15 mouse cellular contexts compared by ENCODE assay signal in the genomic region with DNA sequence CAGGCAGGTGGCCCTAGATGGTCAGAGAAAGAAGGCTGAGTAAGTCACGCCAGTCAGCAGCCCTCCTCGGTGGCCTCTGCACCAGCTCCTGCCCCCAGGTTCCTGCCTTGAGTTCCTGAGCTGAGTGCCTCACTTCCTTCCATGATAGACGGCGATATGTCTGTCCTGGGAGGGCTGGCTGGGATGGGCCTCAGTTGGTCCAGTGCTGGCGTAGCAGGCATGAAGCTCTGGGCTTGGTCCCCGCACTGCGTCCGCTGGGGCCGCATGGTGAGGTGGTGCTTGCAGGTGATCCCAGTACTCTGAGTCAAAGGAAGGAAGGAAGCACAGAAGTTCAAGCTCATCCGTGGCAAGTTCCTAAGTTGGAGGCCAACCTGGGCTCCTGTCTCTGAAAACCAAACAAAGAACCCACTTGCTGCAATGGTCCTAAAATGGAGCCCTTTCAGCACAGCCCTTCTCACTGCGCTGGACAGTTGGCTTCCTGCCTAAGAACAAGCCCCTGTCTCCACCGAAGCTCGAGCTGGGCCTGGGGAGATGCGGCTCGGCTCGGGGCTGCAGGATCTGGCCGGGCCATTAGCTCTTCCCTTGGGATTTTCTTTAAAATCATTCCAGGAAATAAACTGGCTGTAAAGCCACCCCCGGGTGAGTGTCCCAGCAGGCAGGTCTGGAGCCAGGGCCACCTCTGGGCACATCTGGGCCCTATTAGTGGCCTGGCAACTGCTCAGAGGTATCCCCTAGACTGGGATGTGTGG. TPM values are rescaled to one million over a fixed set of nuclear protein-coding genes. Genes with fewer than 3 reads are reported as not detected.
DNase-seq lines count a peak whose midpoint lies in the region; ATAC-seq and TF ChIP-seq lines count a peak whose summit lies in the region.
"Had no signal": no experiment of that assay in that cellular context is flagged by ENCODE, and none has a peak within 500 bp of the region (broad histone marks: within the 10 kb centered on the region; RNA-seq: fewer than 3 reads in every experiment).

No protein-coding gene starts in this region.

- no peak for DNase-seq in heart, postnatal 10 days
- DNase-seq in lung, embryonic 14.5 days = peak; percentile 63
- DNase-seq in lung, postnatal 36 days = no peak
- DNase-seq in urinary bladder, postnatal 14 days (ENCODE audit: low spot score) = no peak
- no peak for DNase-seq in neural tube, embryonic 10.5 days (ENCODE audit: extremely low spot score, low spot score)
- DNase-seq: adrenal gland, postnatal 36 days; cerebellum, adult 18-20 months; embryo, embryonic 11 days; forebrain, postnatal 0 days; lung, postnatal 10 days; right cerebral cortex, postnatal 4 days had no signal

- peaks cover 9% of the 10 kb centered on the region for H3K36me3 ChIP-seq in heart, embryonic 12.5 days
- H3K36me3 ChIP-seq in lung, embryonic 14.5 days (ENCODE audit: insufficient read depth) = peaks cover 22% of the 10 kb centered on the region
- peaks cover 13% of the 10 kb centered on the region for H3K36me3 ChIP-seq in embryonic facial prominence, embryonic 12.5 days
- H3K36me3 ChIP-seq in limb, embryonic 12.5 days = peaks cover 16% of the 10 kb centered on the region

- no peak overlapping the region for H3K4me2 ChIP-seq in heart, embryonic 12.5 days
- no peak overlapping the region for H3K4me2 ChIP-seq in lung, embryonic 14.5 days
- no peak overlapping the region for H3K4me2 ChIP-seq in embryonic facial prominence, embryonic 12.5 days (replicated peaks)
- H3K4me2 ChIP-seq in limb, embryonic 12.5 days = 0 out of 2 replicates have a peak overlapping the region, but pooled peaks have one; percentile 17

- no peaks in the 10 kb centered on the region for H3K9me3 ChIP-seq in heart, embryonic 12.5 days (replicated peaks)
- H3K9me3 ChIP-seq in lung, embryonic 14.5 days (ENCODE audit: low read depth, low read length) = no peaks in the 10 kb centered on the region
- no peaks in the 10 kb centered on the region for H3K9me3 ChIP-seq in embryonic facial prominence, embryonic 12.5 days
- no peaks in the 10 kb centered on the region for H3K9me3 ChIP-seq in limb, embryonic 12.5 days

- no peak overlapping the region for H3K4me3 ChIP-seq in heart, embryonic 12.5 days
- H3K4me3 ChIP-seq in lung, embryonic 14.5 days (ENCODE audit: low read depth, low read length) = no peak overlapping the region
- no peak overlapping the region for H3K4me3 ChIP-seq in embryonic facial prominence, embryonic 12.5 days
- H3K4me3 ChIP-seq in limb, embryonic 12.5 days (replicated peaks) = no peak overlapping the region

- 77% methylated on average over 18 of the region's 18 CpGs for WGBS in heart, embryonic 12.5 days
- WGBS in lung, embryonic 14.5 days = 73% methylated on average over 18 of the region's 18 CpGs
- WGBS in embryonic facial prominence, embryonic 12.5 days = 53% methylated on average over 18 of the region's 18 CpGs
- 54% methylated on average over 18 of the region's 18 CpGs for WGBS in limb, embryonic 12.5 days

- H3K27me3 ChIP-seq in heart, embryonic 12.5 days (replicated peaks) = no peaks in the 10 kb centered on the region
- H3K27me3 ChIP-seq in lung, embryonic 14.5 days (ENCODE audit: insufficient read depth, low read length) = no peaks in the 10 kb centered on the region
- H3K27me3 ChIP-seq in embryonic facial prominence, embryonic 12.5 days = no peaks in the 10 kb centered on the region
- H3K27me3 ChIP-seq in limb, embryonic 12.5 days = no peaks in the 10 kb centered on the region

- H3K27ac ChIP-seq in heart, embryonic 12.5 days (ENCODE audit: poor library complexity, severe bottlenecking) = peak overlapping the region; percentile 13; the same call in 1 of the 2 replicates
- peak overlapping the region; percentile 79 for H3K27ac ChIP-seq in lung, embryonic 14.5 days (ENCODE audit: low read depth)
- peak overlapping the region; percentile 41 for H3K27ac ChIP-seq in embryonic facial prominence, embryonic 12.5 days
- peak overlapping the region; percentile 92 for H3K27ac ChIP-seq in limb, embryonic 12.5 days

- intact Hi-C loops in heart, postnatal 10 days (cut with DNase I) = no loop called here

- no peak for ATAC-seq in heart, embryonic 12.5 days (ENCODE audit: insufficient number of reproducible peaks, low FRiP score)
- ATAC-seq in lung, embryonic 14.5 days (ENCODE audit: insufficient read depth) = no peak
- ATAC-seq in embryonic facial prominence, embryonic 12.5 days (ENCODE audit: insufficient number of reproducible peaks, insufficient read depth, low FRiP score, low TSS enrichment) = no peak
- ATAC-seq in limb, embryonic 12.5 days (ENCODE audit: insufficient number of reproducible peaks, insufficient read depth, low FRiP score, low TSS enrichment, low read depth) = no peak
- ATAC-seq: forebrain, postnatal 0 days had no signal

- H3K4me1 ChIP-seq in heart, embryonic 12.5 days (replicated peaks) = peaks cover 37% of the 10 kb centered on the region
- H3K4me1 ChIP-seq in lung, embryonic 14.5 days (ENCODE audit: insufficient read depth) = peaks cover 26% of the 10 kb centered on the region
- H3K4me1 ChIP-seq in embryonic facial prominence, embryonic 12.5 days = peaks cover 37% of the 10 kb centered on the region
- H3K4me1 ChIP-seq in limb, embryonic 12.5 days (replicated peaks) = peaks cover 55% of the 10 kb centered on the region

- no peak overlapping the region for H3K9ac ChIP-seq in heart, embryonic 12.5 days
- H3K9ac ChIP-seq in lung, embryonic 14.5 days = no peak overlapping the region
- H3K9ac ChIP-seq in embryonic facial prominence, embryonic 12.5 days = no peak overlapping the region
- no peak overlapping the region; the same call in 1 of the 2 replicates for H3K9ac ChIP-seq in limb, embryonic 12.5 days (replicated peaks)
- H3K9ac ChIP-seq: forebrain, postnatal 0 days had no signal

- no peak for TF ChIP-seq CTCF in lung, embryonic 14.5 days (IDR thresholded peaks at IDR 0.05; ENCODE audit: low read depth)

RNA-seq across cellular contexts. Expression of gene Snai1, which starts 8.6 kb away (rescaled TPM):
- 18.8 and 21.4 TPM in 2 replicates for polyA plus RNA-seq in heart, embryonic 12.5 days (2016; fragmentation: Nextera tagmentation; extraction: Ambion mirVana)
- 1 to 10 TPM; 3.6 to 4.1 TPM for total RNA-seq in heart, postnatal 10 days (2021)
- polyA plus RNA-seq in lung, embryonic 14.5 days (2014; fragmentation: Nextera tagmentation; extraction: Ambion mirVana) = 152 and 162 TPM in 2 replicates
- polyA plus RNA-seq in embryonic facial prominence, embryonic 12.5 days (2016; fragmentation: Nextera tagmentation; extraction: Ambion mirVana) = 76.3 and 83.4 TPM in 2 replicates
- 69.0 and 82.0 TPM in 2 replicates for polyA plus RNA-seq in limb, embryonic 12.5 days (2016; fragmentation: Nextera tagmentation; extraction: Ambion mirVana)
- total RNA-seq: monocyte, adult 5-6 weeks had no signal

RNA-seq across cellular contexts. Expression of gene Spata2, which starts 53.9 kb away (rescaled TPM):
- 14.6 and 15.4 TPM in 2 replicates for polyA plus RNA-seq in heart, embryonic 12.5 days (2016; fragmentation: Nextera tagmentation; extraction: Ambion mirVana)
- total RNA-seq in heart, postnatal 10 days (2021) = 10 to 100 TPM; 24.0 to 24.9 TPM
- 15.6 and 16.4 TPM in 2 replicates for polyA plus RNA-seq in lung, embryonic 14.5 days (2014; fragmentation: Nextera tagmentation; extraction: Ambion mirVana)
- 14.3 and 16.3 TPM in 2 replicates for polyA plus RNA-seq in embryonic facial prominence, embryonic 12.5 days (2016; fragmentation: Nextera tagmentation; extraction: Ambion mirVana)
- 14.9 and 15.1 TPM in 2 replicates for polyA plus RNA-seq in limb, embryonic 12.5 days (2016; fragmentation: Nextera tagmentation; extraction: Ambion mirVana)

RNA-seq across cellular contexts. Expression of gene Rnf114, which starts 54.2 kb away (rescaled TPM):
- polyA plus RNA-seq in heart, embryonic 12.5 days (2016; fragmentation: Nextera tagmentation; extraction: Ambion mirVana) = 61.4 and 62.9 TPM in 2 replicates
- total RNA-seq in heart, postnatal 10 days (2021) = 10 to 100 TPM; 41.9 to 47.1 TPM
- polyA plus RNA-seq in lung, embryonic 14.5 days (2014; fragmentation: Nextera tagmentation; extraction: Ambion mirVana) = 94.7 and 98.7 TPM in 2 replicates
- 94.4 and 96.9 TPM in 2 replicates for polyA plus RNA-seq in embryonic facial prominence, embryonic 12.5 days (2016; fragmentation: Nextera tagmentation; extraction: Ambion mirVana)
- 99.2 and 101 TPM in 2 replicates for polyA plus RNA-seq in limb, embryonic 12.5 days (2016; fragmentation: Nextera tagmentation; extraction: Ambion mirVana)

Comparison
In these comparisons a context has a peak if more than half of its experiments do, and no peak if none do; other contexts are left out.
1. H3K27ac ChIP-seq: peak in every context shown above with its lines; median percentile 92 in limb, embryonic 12.5 days; 79 in lung, embryonic 14.5 days; 41 in embryonic facial prominence, embryonic 12.5 days; 13 in heart, embryonic 12.5 days.